Mouse (Mus musculus) heart, embryonic 16.5 days (tissue): Measurements from ENCODE around the gene Gm266. TPM values are rescaled to one million over a fixed set of nuclear protein-coding genes. Genes with fewer than 3 reads are reported as not detected.

Experiments
- ATAC-seq: fragments of 200-750 bp; cut with Nextera tagmentation; replicated peaks from 2 replicates; pipeline ENCODE4 v1.8.0; 2017; ENCODE audit warnings: moderate number of reproducible peaks; ENCODE audit not compliant: insufficient read depth, low FRiP score; ENCODE audit errors: extremely low read depth
- H3K27ac ChIP-seq: fragments of 300-500 bp; sonication (generic); 2 replicates; pipeline ENCODE4 v1.5.1; 2014; ENCODE audit warnings: mild to moderate bottlenecking, low read length, control low read depth, moderate library complexity
- H3K27me3 ChIP-seq: fragments of 300-500 bp; sonication (generic); 2 replicates; pipeline ENCODE4 v1.6.1; 2014; ENCODE audit warnings: low read length, mixed read lengths; ENCODE audit not compliant: control insufficient read depth, insufficient read depth
- H3K36me3 ChIP-seq: fragments of 300-500 bp; sonication (generic); 2 replicates; pipeline ENCODE4 v1.6.1; 2014; ENCODE audit not compliant: control insufficient read depth, insufficient read depth
- H3K4me1 ChIP-seq: fragments of 300-500 bp; sonication (generic); 2 replicates; pipeline ENCODE4 v1.6.1; 2014; ENCODE audit warnings: low read length, mixed read lengths; ENCODE audit not compliant: control insufficient read depth, insufficient read depth
- H3K4me2 ChIP-seq: fragments of 300-500 bp; sonication (generic); 2 replicates; pipeline ENCODE4 v1.6.1; 2014; ENCODE audit warnings: low read depth, mild to moderate bottlenecking, control low read depth, low read length
- H3K4me3 ChIP-seq: fragments of 300-500 bp; sonication (generic); 2 replicates; pipeline ENCODE4 v1.5.1; 2014; ENCODE audit warnings: mild to moderate bottlenecking, control low read depth, low read length
- H3K9ac ChIP-seq: fragments of 300-500 bp; sonication (generic); 2 replicates; pipeline ENCODE4 v1.6.1; 2014; ENCODE audit warnings: low read length, control low read depth
- H3K9me3 ChIP-seq: fragments of 300-500 bp; sonication (generic); replicated peaks from 2 replicates; pipeline ENCODE4 v1.6.1; 2016; ENCODE audit warnings: low read length; ENCODE audit not compliant: control insufficient read depth
- WGBS: fragments of 180-500 bp; shearing (Covaris S2); extraction: QIAGEN DNeasy Blood & Tissue Kit; methylation state at CpG from one replicate; pipeline ENCODE4 v1.1.7; 2014; 5-methylcytosine and 5-hydroxymethylcytosine counted together
- polyA plus RNA-seq: library from polyadenylated mRNA; unstranded; fragments of >200 nt; fragmentation: Nextera tagmentation; extraction: Ambion mirVana; gene quantifications from 2 replicates; pipeline ENCODE4 v1.2.1, GENCODE M21; 2015

The Gm266 gene
- polyA plus RNA-seq = 2.6 and 6.1 TPM in 2 replicates

- Histone ChIP-seq H3K4me2 (peak within 1 kb of the TSS; percentile 73), H3K36me3 (no peaks in the 10 kb centered on the region), H3K9ac (peak within 1 kb of the TSS; percentile 37), H3K27me3 (peaks cover 56% of the 10 kb centered on the region), H3K9me3 (no peaks in the 10 kb centered on the region), H3K4me1 (peaks cover 8% of the 10 kb centered on the region), H3K27ac (no peak within 1 kb of the TSS), H3K4me3 (peak within 1 kb of the TSS; percentile 55)
- 1% methylated on average over 54 of the region's 58 CpGs for WGBS
- peak; percentile 72 for ATAC-seq
Measured at GRCm38 (mm10) chr12:111485652-111486306, at the start of gene Gm266. Gm266 (minus strand) TSS chr12:111485823.

GRCm38 (mm10) chr12:111535281-111535680 is 49.7 kb upstream of the Gm266 start:
- Histone ChIP-seq H3K36me3 (peaks cover 8% of the 10 kb centered on the region), H3K4me2 (peak overlapping the region; percentile 6; the same call in 1 of the 2 replicates), H3K27ac (no peak overlapping the region), H3K9ac (no peak overlapping the region), H3K4me1 (peaks cover 24% of the 10 kb centered on the region), H3K9me3 (no peaks in the 10 kb centered on the region), H3K4me3 (no peak overlapping the region), H3K27me3 (no peaks in the 10 kb centered on the region)
- ATAC-seq = no peak
- WGBS = 34% methylated on average over 6 of the region's 6 CpGs

- H3K9ac ChIP-seq = no peak overlapping the region
- WGBS = 63% methylated on average over 11 of the region's 11 CpGs
- no peak overlapping the region for H3K4me2 ChIP-seq
- no peak for ATAC-seq
- peaks cover 14% of the 10 kb centered on the region for H3K4me1 ChIP-seq
- no peaks in the 10 kb centered on the region for H3K27me3 ChIP-seq
- H3K36me3 ChIP-seq = no peaks in the 10 kb centered on the region
- no peaks in the 10 kb centered on the region for H3K9me3 ChIP-seq
- H3K4me3 ChIP-seq = no peak overlapping the region
- no peak overlapping the region for H3K27ac ChIP-seq
Measured at GRCm38 (mm10) chr12:111533096-111533794, 47.6 kb upstream of the Gm266 start.

- ATAC-seq = no peak
- no peaks in the 10 kb centered on the region for H3K9me3 ChIP-seq
- H3K4me3 ChIP-seq = no peak overlapping the region
- H3K4me2 ChIP-seq = no peak overlapping the region
- H3K4me1 ChIP-seq = no peaks in the 10 kb centered on the region
- WGBS = 17% methylated on average over 8 of the region's 8 CpGs
- H3K36me3 ChIP-seq = no peaks in the 10 kb centered on the region
- H3K9ac ChIP-seq = no peak overlapping the region
- H3K27ac ChIP-seq = no peak overlapping the region
- H3K27me3 ChIP-seq = no peaks in the 10 kb centered on the region
Measured at GRCm38 (mm10) chr12:111529192-111529591, 43.6 kb upstream of the Gm266 start.

GRCm38 (mm10) chr12:111527643-111528281 is 42.1 kb upstream of the Gm266 start:
- no peak overlapping the region for H3K4me2 ChIP-seq
- no peak overlapping the region for H3K27ac ChIP-seq
- H3K9ac ChIP-seq = no peak overlapping the region
- 50% methylated on average over 8 of the region's 8 CpGs for whole genome bisulfite sequencing
- H3K36me3 ChIP-seq = no peaks in the 10 kb centered on the region
- no peak overlapping the region for H3K4me3 ChIP-seq
- no peaks in the 10 kb centered on the region for H3K9me3 ChIP-seq
- H3K4me1 ChIP-seq = no peaks in the 10 kb centered on the region
- no peak for ATAC-seq
- no peaks in the 10 kb centered on the region for H3K27me3 ChIP-seq

GRCm38 (mm10) chr12:111524883-111525282 is 39.3 kb upstream of the Gm266 start:
- H3K27me3 ChIP-seq = no peaks in the 10 kb centered on the region
- H3K4me1 ChIP-seq = no peaks in the 10 kb centered on the region
- H3K4me2 ChIP-seq = no peak overlapping the region
- H3K27ac ChIP-seq = no peak overlapping the region
- H3K9me3 ChIP-seq = peaks cover 4% of the 10 kb centered on the region; the same call in 1 of the 2 replicates
- no peak for ATAC-seq
- H3K36me3 ChIP-seq = no peaks in the 10 kb centered on the region
- H3K9ac ChIP-seq = no peak overlapping the region
- 78% methylated on average over 3 of the region's 3 CpGs for WGBS
- H3K4me3 ChIP-seq = no peak overlapping the region

- H3K27me3 ChIP-seq = no peaks in the 10 kb centered on the region
- H3K27ac ChIP-seq = no peak overlapping the region
- H3K9me3 ChIP-seq = peaks cover 4% of the 10 kb centered on the region; the same call in 1 of the 2 replicates
- no peak for ATAC-seq
- H3K9ac ChIP-seq = no peak overlapping the region
- no peaks in the 10 kb centered on the region for H3K4me1 ChIP-seq
- no peak overlapping the region for H3K4me2 ChIP-seq
- WGBS = 56% methylated on average over 1 of the region's 1 CpGs
- H3K4me3 ChIP-seq = no peak overlapping the region
- H3K36me3 ChIP-seq = no peaks in the 10 kb centered on the region
Measured at GRCm38 (mm10) chr12:111524469-111524868, 38.8 kb upstream of the Gm266 start.

GRCm38 (mm10) chr12:111520994-111521393 is 35.4 kb upstream of the Gm266 start:
- H3K27ac ChIP-seq = no peak overlapping the region
- ATAC-seq = no peak
- H3K9ac ChIP-seq = no peak overlapping the region
- H3K27me3 ChIP-seq = no peaks in the 10 kb centered on the region
- no peaks in the 10 kb centered on the region for H3K36me3 ChIP-seq
- WGBS = 71% methylated on average over 2 of the region's 2 CpGs
- peaks cover 4% of the 10 kb centered on the region; the same call in 1 of the 2 replicates for H3K9me3 ChIP-seq
- H3K4me3 ChIP-seq = no peak overlapping the region
- H3K4me1 ChIP-seq = no peaks in the 10 kb centered on the region
- H3K4me2 ChIP-seq = no peak overlapping the region

- Histone ChIP-seq H3K36me3 (no peaks in the 10 kb centered on the region), H3K4me1 (no peaks in the 10 kb centered on the region), H3K4me2 (no peak overlapping the region), H3K9ac (no peak overlapping the region), H3K9me3 (peaks cover 4% of the 10 kb centered on the region; the same call in 1 of the 2 replicates), H3K27me3 (no peaks in the 10 kb centered on the region), H3K27ac (no peak overlapping the region), H3K4me3 (no peak overlapping the region)
- ATAC-seq = no peak
- WGBS = 64% methylated on average over 5 of the region's 5 CpGs
Measured at GRCm38 (mm10) chr12:111519821-111520220, 34.2 kb upstream of the Gm266 start.
